Mouse (Mus musculus): ENCODE measurements around the gene Tarbp2.

- TF ChIP-seq CTCF (IDR thresholded peaks at IDR 0.05; ENCODE audit: control insufficient read depth, insufficient read depth, insufficient replicate concordance, low read depth, low read length) (no peak), POLR2A (IDR thresholded peaks at IDR 0.05; ENCODE audit: control insufficient read depth, low read depth, low read length) (no peak)
Measured at GRCm38 (mm10) chr15:102557580-102557979, 39.6 kb downstream of the Tarbp2 start.
